Mouse (Mus musculus) v-Abl transformed pro-B cells (cell line): Measurements from ENCODE around the gene Itga3.

Experiments
- in situ Hi-C, 2 experiments: fragments of 400-800 bp; cut with MboI; formaldehyde crosslinking; loops; one replicate each; pipeline ENCODE4 v1.15.1; 2025; ENCODE audit not compliant: unreplicated experiment in 2 of 2

Itga3 gene

DNA sequence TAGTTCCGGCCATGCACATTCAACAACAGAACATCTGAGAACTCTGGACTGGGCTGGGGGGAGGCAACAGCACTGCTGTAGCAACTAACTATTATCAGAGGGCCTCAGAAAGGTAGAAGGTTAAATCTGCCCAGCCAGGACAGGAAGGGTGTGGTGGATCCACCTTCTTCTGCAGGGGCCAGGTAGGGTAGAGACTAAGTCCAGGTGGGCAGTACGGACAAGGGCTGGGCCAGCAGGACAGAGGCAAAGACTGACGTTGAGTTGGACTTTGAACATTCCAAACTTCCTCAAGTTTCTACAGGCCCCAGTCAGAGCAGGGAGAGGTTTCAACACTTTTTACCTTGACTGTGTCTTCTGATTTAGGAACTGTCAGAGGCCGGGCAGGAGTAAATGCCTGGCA lies 1.9 kb downstream of the Itga3 start:
- in situ Hi-C loops, result no loop called here

DNA sequence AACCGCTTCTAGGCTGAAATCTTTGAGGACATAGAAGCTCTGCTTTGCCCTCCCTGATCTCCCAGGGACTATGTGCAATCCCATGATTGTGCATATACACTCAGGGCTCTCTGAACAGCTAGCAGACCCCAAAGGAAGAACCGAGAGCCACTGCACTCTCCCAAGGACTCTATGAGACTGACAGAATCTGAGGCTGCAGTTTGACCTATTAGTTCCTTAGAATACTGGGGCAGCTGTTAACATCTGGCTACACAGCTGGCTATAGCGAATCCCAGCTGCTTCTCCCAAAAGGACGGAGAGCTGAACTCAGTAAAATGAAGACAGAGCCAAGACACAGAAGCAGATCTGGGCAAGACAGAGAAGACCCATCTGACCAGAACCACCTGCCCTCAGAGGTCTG lies 2.8 kb downstream of the Itga3 start:
- in situ Hi-C loops, result no loop called here

DNA sequence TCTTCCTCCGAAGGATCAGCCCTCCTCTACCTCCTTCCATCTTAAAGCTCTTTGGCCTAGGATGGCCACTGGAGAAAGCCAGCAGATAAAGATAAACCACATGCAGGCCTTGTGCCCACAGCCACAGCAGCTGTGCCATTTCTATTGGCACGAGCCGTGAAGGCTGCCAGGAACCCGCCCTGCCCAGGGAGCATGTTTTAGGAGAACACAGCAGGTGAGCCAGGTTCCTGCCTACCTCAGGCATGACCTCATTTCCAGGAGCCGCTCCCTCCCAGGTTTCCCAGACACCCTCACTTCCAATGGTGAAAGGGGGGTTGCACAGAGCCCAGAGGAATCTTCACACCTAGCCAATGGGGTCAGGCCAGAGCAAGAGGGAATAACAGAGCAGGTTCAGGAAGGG lies 3.8 kb downstream of the Itga3 start:
- in situ Hi-C loops, result no loop called here

DNA sequence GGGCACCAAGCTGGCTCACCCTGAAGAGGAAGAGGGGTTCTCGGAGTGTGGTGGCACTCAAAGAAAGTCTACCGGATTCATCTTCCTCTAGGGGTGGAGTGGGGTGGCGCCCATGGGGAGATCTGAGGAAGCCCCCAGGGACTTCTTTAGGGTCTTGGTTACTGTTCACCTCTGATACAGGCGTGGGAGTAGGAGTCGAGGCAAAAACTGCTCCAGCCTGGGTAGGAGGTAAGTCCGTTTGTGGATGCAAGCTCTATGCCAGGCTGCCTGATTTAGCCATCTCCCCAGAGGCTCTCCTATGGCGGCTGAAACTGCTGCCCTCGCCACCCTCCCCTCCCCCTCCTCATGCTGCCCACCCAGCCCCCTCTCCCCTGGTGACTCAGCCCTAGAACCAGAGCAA lies 4.5 kb downstream of the Itga3 start:
- in situ Hi-C loops, result no loop called here

DNA sequence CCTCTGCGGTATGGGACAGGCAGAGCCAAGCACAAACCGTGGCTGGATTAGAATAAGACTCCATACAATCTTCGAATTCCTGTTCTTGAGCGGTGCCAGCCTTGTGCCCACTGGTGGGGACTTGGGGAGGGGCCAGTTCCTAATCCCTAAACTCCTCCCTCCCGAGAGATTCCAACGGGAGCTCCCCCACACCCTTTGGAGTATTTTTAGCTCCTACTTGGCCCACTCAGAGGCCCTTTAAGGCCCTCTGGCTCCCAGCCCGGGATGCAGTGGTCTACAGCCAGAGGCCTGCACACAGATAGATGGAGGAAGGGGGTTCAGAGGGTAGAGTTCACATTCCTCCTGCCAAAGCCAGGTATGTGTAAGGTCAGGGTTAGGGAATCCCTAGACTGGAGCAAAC lies 5.3 kb downstream of the Itga3 start:
- in situ Hi-C loops, result no loop called here

DNA sequence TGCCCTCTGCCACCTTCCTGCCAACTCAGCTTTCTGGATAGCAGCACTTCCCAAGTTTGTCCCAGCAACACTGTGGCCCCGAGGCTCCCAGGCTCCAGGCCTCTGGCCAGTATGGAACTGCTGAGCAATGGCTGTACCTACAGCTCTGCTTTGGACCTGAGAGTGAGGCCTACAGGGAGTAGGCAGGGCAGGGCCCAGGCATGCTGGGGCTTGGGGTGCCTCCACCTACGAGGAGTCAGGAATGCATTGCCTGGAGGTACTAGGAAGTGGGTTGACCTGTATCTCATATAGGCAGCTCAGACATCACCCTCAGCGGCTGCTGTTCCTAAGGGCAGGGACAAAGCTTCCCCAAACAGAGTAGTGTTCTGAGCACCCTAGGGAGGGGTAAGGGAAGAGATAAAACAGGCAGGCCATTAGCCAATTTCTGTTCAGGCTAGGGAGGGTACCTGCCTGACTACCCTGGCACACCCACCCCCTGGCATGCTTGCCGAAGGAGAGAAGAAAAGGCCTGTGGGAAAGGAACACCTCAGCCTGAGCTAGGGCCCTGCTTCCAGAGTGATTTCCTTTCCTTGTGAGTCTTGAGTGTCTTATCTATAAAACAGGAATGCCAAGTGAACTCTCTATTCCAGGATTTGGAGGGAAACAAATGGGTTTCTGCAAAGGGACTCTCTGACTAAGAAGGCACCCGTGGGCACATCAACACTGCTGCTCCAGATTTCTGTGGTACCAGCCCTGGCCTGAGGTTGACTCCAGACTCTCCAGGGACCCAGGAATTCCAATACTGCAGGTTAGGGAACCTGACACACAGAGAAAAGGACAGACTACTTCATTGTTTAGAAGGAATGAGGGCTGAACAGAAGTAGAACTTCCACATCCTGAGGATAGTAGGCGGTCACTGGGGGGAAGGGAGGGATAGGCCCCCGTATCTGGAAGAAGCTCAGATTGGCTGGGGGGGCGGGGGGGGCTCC lies 6.2 kb downstream of the Itga3 start:
- in situ Hi-C loops, result no loop called here

DNA sequence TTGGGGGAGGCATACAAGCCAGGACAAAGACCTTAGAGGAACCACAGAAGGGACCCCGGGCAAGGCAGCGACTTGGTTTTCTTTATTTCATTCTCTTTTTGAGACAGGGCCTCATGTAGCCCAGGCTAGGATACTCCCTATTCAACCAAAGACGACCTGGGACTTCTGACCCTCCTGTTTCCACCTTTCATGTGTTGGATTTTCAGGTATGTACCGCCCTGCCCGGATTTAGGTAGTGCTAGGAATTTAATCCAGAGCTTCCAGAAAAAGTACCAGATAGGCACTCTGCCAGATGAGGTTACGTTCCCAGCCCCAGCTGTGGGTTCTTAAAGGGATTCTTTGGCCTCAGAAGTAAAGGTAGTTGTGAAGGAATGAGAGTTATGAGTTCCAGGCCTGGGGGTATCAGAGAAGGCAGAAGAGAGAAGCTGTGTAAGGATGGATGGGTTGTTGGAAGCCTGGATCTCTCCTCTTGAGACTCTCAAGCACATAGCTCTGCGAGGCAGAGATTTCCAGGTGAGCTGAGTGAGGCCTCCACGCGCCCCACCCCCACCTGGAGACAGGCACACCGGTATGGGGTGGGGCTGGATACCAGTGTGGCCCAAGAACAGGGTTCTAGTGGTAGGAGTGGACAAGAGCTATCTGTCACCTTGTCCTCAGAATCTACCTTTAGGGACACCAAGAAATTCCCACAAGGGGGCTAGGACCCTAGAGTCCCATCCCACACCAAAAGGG lies 7.2 kb downstream of the Itga3 start:
- in situ Hi-C loops, result no loop called here

DNA sequence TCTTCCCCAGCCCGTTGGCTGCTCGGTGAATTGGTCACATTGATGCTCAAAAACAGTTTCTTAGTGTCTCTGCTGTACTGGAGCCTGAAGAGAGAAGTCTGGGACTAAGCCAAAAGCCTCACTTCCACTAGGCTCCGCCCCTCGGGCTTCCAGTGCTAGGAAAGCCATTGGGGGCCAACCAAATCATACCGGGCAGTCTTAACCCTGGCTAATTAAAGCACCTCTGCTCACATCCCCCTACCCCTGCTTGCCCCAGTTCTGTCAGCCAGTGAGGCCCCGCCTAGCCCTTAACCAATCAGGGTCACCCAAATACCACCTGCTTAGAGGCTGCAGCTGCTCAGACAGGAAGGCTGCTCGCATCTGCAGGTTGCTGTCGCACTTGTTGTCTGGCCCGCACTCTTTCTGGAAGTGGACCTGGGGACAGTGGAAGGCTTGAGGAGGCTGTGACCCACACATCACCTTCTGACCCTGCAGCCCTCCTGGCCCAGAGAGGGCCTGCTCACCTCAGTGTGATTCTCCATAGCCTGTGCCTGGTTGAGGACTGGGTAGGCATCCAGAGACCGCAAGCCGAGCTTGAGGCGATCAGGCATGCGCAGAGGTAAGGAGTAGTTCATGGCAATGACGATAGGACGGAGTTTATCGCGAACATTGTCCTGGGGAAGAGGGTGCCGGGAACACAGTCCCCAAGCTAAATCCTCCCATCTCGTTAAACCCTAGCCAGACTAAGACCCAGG lies 19.7 kb downstream of the Itga3 start:
- in situ Hi-C loops, result no loop called here

DNA sequence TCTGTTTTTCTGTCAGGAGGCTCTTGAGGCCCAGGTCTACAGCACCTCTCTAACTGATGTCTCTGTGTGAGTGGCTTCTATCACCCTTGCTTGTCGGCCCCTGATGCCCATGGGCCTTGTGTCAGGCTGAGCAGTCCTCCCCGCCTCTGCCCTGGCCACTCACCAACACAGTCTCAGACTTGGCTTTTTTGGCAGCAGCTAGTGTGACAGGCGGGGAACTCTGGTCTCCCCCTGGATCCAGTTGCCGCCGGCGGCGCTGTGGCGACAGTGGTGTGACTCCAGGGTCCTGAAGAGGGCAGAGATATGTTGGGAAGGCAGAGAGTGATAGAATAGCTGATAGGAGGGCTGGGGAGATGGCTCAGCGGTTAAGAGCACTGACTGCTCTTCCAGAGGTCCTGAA lies 23.5 kb downstream of the Itga3 start:
- in situ Hi-C loops, result no loop called here

DNA sequence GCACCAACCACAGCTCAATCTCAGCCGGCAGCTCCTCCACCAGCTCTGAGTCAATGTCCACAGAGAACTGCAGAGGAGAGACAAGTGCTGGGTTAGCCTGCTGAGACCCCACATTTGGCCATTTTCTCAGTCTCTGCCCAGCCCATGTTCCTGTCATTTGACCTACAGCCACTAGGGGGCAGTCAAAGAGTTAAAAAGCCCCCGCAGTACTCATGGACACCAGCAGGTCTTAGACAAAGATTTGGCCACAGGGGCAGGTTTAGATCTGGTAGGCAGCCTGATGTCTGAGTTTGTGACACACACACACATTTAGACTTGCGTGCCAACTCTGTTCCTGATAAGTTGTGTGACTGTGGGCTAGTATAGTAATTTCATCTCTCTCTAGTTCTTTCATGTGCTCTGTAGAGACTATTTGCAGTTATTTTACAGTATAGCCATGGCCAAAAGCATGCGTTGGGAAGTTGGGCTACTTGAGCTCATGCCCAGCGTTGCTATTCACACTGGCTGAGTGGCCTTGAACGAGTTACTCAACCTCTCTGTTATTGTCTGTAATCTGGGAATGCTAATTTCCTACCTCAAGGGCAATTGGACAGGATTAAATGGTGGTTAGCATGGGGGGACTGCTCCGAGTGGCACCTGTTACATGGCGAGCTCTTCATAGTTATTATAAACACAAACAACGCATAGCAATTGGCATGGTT lies 29.5 kb downstream of the Itga3 start:
- in situ Hi-C loops, result loop anchor here (5.0 to 10.0 kb wide), 4 partner anchors 60 to 478 kb away; partner anchors contain the start of gene Sgca (in 1 of the 2)

DNA sequence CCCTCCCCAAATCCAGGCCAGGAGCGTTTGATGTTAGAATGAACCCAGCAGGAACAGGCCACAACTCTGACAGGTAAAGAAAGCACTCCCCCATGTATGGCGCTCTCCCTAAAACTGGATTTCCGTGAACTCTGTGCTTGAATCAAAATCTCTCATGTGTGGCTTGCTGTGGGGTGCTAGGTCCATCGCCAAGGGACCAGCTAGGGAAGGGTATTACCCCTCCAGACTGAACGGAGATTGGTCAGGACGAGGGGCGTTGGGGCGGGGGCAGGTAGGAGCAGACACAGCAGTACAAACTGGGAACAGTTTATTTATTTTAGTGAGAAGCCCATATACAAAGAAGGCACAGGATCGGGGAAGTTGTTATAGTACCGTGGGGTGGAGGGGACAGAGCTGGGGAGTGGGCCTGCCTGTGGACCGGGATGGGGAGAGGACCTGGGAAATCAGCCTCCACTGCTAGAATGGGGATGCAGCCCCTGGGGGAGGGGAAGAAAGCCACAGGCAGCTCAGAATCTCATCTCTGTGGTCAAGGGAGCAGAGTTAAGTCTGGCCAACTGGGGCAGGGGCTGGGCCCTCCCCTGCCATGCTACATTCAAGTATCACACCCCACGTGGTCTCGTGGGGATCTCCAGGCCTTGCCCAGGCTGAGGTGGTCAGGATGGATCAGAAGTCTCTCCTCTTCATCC lies 32.3 kb downstream of the Itga3 start:
- in situ Hi-C loops, result loop anchor here (5.0 to 10.0 kb wide), 5 partner anchors 70 to 480 kb away; partner anchors contain the start of genes Col1a1 (in 2 of the 2) and Sgca (in 1 of the 2)

DNA sequence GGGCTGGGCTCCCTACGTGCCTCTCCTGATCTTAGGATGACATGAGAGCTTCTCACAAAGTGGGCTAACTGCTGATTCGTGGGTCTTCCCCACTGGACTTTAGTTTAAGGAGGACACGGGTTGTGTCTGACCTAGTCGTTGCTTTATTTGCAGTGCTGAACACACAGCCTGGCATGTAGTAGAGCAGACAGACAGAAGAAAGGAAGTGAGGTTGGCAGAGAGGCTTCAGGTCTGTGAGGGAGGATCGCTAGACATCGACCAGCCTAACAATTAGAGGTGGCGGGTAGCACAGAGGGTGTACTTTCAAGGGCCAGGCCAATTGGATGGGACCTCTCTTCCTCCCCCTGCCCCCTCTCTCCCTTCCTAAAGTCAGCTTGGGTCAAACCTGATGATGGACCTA lies 33.0 kb downstream of the Itga3 start:
- in situ Hi-C loops, result loop anchor here (5.0 to 10.0 kb wide), 5 partner anchors 69 to 481 kb away; partner anchors contain the start of genes Col1a1 (in 2 of the 2) and Sgca (in 1 of the 2)

DNA sequence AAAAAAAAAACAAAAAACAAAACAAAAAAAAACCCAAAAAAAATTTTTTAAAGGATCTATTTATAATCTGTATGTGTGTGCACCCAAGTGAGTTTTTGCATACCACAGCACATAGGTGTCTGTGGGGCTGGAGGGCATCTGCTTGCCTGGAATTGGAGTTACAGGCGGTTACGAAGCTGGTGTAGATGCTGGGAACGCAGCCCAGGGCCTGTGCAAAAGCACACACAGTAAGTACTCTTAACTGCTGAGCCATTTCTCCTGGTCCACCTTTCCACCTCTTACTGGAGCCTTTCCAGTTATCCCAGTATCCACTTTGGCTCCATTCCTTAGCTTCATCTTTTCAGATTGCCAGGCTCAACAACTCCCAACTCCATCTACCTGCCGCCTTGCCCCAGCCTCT lies 33.5 kb downstream of the Itga3 start:
- in situ Hi-C loops, result loop anchor here (5.0 to 10.0 kb wide), 5 partner anchors 68 to 482 kb away; partner anchors contain the start of genes Col1a1 (in 2 of the 2) and Sgca (in 1 of the 2)

DNA sequence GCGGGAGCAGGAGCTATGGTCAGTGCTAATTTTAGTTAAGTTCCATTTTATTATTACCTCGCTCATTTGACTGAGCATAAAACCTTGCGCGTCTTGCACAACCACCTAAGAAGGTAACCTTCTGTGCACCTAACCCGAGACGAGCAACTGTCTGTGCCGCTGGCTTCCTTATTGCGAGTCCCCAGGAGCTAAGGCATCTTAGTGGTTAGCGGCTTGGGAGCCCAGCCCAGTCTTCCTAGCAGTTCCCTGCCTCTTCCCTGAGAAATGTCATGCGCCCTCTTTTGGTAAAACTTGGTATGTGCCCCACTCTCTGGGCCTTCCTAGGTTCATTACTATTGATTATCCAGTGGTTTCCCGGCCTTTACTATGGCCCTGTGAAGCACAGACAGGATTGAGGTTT lies 34.5 kb downstream of the Itga3 start:
- in situ Hi-C loops, result loop anchor here (5.0 to 10.0 kb wide), 5 partner anchors 67 to 483 kb away; partner anchors contain the start of genes Col1a1 (in 2 of the 2) and Sgca (in 1 of the 2)

DNA sequence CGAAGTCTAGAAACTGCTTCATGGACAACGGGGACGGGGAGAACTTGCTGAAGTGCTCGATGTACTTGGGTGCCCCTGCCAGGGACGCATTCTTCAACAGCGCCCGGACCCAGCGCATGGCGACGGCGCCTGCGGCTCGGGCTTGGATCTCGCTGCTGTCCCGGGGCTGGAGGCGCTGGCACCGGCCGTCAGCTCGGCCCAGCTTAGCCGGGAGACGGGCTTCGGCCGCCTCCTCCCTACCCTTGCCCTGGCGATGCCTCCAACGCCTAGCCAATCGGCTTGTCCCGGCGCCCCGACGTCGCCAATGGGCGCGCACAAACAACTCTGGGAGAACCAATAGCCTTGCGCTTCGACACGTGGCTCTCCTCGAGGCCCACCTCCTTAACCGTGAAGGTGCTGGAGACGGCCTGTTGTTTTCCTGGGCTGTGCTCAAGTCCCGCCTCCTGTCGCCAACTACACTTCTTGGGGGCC lies 35.4 kb downstream of the Itga3 start, which contains the start of gene Pdk2:
Gene Pdk2, minus strand, starts transcription at position 216 of the 471 bp plus-strand sequence.
- in situ Hi-C loops, result loop anchor here (5.0 to 10.0 kb wide), 5 partner anchors 66 to 484 kb away; partner anchors contain the start of genes Col1a1 (in 2 of the 2) and Sgca (in 1 of the 2)

DNA sequence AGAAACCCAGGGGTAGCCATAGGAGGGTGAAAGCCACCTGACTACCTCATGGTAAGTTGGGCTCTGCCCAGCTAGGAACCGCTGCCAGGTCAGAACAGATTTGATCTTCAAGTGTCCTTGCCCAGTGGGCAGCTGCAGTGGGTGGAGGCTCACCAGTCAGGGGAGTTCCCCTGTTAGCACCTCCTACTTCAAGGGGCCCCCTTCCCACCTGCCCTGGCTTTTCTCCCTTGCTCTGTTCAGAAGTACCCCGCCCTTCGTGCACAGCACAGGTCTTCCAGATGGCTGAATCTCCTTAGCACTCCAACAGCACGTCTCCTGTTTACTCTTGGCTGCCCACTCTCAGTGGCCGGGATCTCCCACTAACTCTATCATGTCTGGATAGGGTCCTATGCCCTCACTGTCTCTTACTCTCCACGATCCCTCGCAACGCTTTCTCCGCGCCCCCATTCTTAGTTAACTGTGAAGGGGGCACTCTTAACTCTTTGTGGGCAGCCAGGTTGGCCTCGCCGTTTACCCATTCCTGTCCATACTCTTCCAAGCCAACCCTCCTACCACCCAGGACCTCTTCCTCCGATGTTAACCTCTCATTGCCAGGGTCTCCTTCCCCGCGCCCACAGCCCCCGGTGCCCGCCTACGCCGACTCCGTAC lies 36.0 kb downstream of the Itga3 start:
- in situ Hi-C loops, result loop anchor here (5.0 to 10.0 kb wide), 5 partner anchors 66 to 484 kb away; partner anchors contain the start of genes Col1a1 (in 2 of the 2) and Sgca (in 1 of the 2)

DNA sequence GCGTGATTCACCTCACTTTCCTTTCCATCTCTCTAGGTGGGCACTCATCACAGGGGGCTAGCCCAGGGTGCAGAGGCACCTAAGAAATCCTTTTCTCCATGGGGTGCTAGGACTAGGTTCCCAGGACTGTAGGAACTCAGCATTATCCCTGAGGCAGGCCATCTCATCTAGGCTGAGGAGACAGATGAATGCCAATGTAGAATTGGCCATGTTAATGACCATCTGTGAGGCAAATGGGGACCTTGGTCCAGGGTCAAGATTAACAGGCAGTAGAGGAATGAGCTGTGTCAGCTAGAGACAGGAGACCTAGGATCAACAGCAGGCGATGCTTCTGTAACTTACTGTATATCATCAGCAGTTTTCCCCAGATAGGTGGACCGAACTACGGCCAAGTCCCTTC lies 36.8 kb downstream of the Itga3 start:
- in situ Hi-C loops, result loop anchor here (5.0 to 10.0 kb wide), 5 partner anchors 65 to 485 kb away; partner anchors contain the start of genes Col1a1 (in 2 of the 2) and Sgca (in 1 of the 2)
